Mouse (Mus musculus): ENCODE measurements at regions not wholly inside any gene's neighbourhood (a gene's known extent, or its start where the extent isn't known, plus 50 kb on each side); places are given as distances from the start of the nearest gene placed in this dataset.

DNA sequence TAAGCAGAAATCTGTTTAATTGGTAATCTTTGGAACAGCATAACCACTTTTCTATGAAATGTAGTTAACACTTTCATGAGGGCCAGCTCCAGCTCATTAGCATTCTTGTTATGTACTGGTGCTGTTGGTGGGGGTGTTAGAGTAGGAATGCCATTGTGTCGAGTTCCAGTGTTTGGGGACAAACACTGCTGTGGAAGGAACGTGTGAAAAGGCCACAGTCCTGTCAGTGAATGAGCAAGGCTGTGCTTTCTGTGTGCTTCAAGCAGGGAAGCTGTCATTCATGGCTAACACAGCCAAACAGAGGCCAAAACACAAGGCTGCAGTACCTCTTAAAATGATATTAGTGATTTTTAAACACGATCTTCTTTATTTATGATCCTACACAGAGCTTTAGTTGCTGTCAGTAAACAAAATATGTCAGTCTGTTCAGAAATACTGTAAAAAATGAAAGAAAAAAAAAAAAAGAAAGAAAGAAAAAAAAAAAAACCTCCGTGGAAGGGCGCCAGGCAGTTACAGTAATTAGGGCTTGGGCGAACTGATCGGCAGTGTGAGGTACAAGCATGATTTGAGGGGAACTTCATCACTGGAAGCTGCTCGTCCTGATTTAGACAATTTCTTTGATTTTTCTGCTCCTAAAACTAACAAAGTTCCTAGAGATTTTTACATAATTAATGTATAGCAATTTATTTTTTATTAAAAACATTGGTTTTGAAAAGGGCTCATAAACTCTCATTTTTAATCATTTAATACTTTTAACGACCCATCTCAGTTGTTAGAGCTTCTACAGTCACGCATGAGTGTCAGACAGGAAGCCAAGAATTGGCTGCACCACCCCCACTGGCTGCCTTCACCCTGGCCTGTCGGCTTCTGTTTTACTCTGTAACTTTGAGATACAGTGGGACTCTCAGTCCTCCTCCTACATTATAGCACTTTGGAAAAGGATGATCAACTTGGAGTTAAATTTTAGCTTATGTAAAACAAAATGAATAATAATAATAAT lies 80.8 kb upstream of the Dnajc24 start:
- no peak for DNase-seq (ENCODE audit: low spot score)

DNA sequence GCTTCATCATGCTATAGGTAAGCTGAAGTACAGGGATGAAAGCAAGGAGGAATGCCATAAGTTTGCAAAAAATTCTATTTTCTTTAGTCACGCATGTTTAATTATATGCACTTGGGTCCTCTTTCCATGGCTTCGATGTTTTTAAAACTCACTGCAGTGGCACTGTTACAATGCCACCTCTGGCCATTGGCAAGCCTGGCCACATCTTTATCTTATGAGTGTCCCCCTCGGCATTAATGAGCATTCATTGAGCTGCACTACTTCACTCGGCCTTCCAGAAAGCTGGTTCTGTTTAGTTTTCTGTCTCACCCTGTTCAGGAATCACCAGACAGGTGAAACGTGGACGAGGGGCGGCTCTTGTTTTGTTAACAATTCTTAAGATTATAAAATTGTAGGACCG lies 79.7 kb upstream of the Dnajc24 start:
- no peak for DNase-seq (ENCODE audit: low spot score)

DNA sequence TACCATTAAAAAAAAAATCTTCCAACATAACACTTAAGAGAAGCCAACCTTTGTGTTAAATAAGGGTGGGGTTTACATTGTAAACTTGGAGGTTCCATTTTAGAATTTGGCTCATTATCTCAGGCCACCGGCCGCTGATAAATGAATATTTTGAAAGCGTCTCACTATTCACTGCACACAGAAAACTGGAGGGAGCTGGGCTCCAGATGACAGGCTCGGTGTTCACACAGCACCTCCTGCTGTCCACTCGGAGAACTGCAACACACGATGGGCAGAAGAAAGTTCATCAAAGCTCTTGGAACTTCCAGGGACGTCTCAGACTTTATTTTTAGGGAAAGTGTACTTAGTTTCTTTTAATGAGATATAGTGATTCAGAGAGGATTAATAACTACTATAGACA lies 78.6 kb upstream of the Dnajc24 start:
- DNase-seq (ENCODE audit: low spot score) = peak; percentile 49

DNA sequence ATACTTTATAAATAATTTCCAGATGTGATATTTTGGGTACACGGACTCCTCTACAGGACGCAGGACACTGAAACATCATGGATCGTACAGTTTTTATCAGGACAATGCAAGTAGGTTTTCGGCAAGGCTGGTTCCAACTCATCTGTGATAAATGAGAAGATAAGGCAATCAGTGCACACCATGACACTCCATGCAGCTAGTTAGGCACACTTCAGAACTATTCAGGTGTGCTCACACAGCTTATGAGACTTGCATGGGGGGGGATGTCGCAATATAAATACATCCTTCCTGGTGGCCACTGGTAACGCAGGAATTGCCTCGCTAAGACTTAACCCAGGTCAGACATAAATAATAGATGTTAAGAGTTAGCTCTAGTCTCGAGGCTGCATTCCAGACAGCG lies 77.3 kb upstream of the Dnajc24 start:
- no peak for DNase-seq (ENCODE audit: low spot score)

DNA sequence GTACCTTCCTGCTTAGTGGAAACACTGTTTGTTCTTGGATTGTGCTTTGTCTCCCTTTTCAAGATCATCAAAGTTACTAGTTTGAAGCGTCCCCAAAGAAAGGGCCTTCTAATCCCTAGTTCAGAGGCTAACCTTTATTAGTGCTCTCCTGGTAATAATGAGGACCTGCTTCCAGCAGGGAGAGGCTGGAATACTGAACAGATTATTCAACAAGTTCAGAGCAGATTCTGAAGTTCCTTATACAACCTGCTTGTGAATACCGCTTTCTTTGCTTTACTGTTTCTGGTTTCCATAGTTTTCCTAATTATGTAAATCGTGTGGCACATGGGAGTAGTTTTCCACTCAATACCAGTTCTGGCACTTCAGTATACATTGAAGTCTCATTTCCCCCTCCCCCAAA lies 75.2 kb upstream of the Dnajc24 start:
- no peak for DNase-seq (ENCODE audit: low spot score)

DNA sequence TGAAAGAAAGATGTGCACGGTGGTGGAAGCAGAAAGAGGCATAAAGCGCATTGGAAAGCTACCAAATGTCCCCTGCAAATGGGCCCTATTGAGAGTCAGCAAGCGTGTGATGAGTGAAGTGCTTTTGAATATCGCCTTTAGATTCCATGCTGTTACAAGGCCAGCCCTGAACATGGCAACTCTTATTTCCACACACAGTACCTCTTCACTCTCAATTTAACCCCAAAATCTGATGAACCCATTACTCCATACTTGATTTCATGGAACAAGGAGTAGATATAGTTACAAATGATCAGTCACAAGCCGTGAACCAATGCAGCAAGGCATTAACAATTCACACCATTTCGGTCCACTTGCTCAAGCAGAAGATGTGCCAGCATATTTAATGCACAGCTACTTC lies 71.1 kb upstream of the Dnajc24 start:
- DNase-seq (ENCODE audit: low spot score) = no peak

DNA sequence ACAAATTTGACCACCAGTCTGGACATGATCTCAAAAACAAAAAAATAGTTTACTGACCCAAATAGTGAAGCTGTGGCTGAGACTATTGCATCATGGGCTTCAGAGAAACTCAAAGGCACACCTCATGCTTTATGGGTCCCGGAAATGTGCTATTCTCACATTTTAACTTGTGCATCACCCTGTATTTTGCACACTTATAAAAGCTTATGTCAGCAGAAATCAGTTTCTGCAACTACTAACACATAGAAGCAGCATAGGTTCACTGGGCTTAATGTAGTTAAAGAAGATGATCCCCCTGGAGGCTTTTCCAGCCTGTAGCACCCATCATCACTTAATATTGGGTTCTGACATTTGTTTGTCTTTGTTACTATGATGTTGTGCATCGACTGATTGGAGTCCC lies 61.0 kb upstream of the Dnajc24 start:
- no peak for DNase-seq (ENCODE audit: low spot score)

Measured in urinary bladder, adult 2 months (tissue).